Mouse (Mus musculus) testis, postnatal 10 days (tissue): ENCODE data around the gene Dnajb1.
"Not testable (repeated sequence)": the region's sequence is repeated elsewhere in the genome, so short reads cannot be mapped to it uniquely, and the experiment has no call there.

Experiments
- DNase-seq: peaks from one replicate; pipeline ENCODE4 v3.0.0; 2021; ENCODE audit warnings: low spot score

Dnajb1 gene

GRCm38 (mm10) chr8:83578131-83579055, 29.6 kb upstream of the Dnajb1 start:
- DNase-seq, result peak; percentile 51

- no peak for DNase-seq
Observed at GRCm38 (mm10) chr8:83579676-83580075, 28.3 kb upstream of the Dnajb1 start.

GRCm38 (mm10) chr8:83580826-83581225, 27.2 kb upstream of the Dnajb1 start:
- DNase-seq, result peak; percentile 39

GRCm38 (mm10) chr8:83582226-83582625, 25.8 kb upstream of the Dnajb1 start:
- peak; percentile 36 for DNase-seq

- DNase-seq, result no peak
Observed at GRCm38 (mm10) chr8:83583236-83583635, 24.8 kb upstream of the Dnajb1 start.

- DNase-seq, result no peak
Observed at GRCm38 (mm10) chr8:83584771-83585170, 23.2 kb upstream of the Dnajb1 start.

- no peak for DNase-seq
Observed at GRCm38 (mm10) chr8:83585333-83585732, 22.7 kb upstream of the Dnajb1 start.

GRCm38 (mm10) chr8:83587644-83588043, 20.3 kb upstream of the Dnajb1 start:
- no peak for DNase-seq

GRCm38 (mm10) chr8:83588886-83589285, 19.1 kb upstream of the Dnajb1 start:
- no peak for DNase-seq

- no peak for DNase-seq
Observed at GRCm38 (mm10) chr8:83590488-83591023, 17.4 kb upstream of the Dnajb1 start.

- DNase-seq, result no peak
Observed at GRCm38 (mm10) chr8:83592682-83593081, 15.3 kb upstream of the Dnajb1 start.

GRCm38 (mm10) chr8:83593325-83594166, 14.4 kb upstream of the Dnajb1 start:
- DNase-seq, result no peak

- DNase-seq, result peak; percentile 96
Observed at GRCm38 (mm10) chr8:83594167-83595049, 13.6 kb upstream of the Dnajb1 start.

GRCm38 (mm10) chr8:83595050-83595345, 13.0 kb upstream of the Dnajb1 start:
- not testable (repeated sequence) for DNase-seq

- no peak for DNase-seq
Observed at GRCm38 (mm10) chr8:83596369-83596768, 11.6 kb upstream of the Dnajb1 start.

GRCm38 (mm10) chr8:83598146-83598545, 9.8 kb upstream of the Dnajb1 start:
- DNase-seq, result no peak

GRCm38 (mm10) chr8:83599814-83600213, 8.2 kb upstream of the Dnajb1 start:
- DNase-seq, result no peak

GRCm38 (mm10) chr8:83602650-83603029, 5.4 kb upstream of the Dnajb1 start:
- DNase-seq, result no peak

GRCm38 (mm10) chr8:83608398-83608829, 421 bp downstream of the Dnajb1 start:
- DNase-seq, result peak; percentile 83

- no peak for DNase-seq
Observed at GRCm38 (mm10) chr8:83609086-83609485, 1.1 kb downstream of the Dnajb1 start.

GRCm38 (mm10) chr8:83609547-83610180, 1.7 kb downstream of the Dnajb1 start:
- no peak for DNase-seq
